Mouse (Mus musculus) adipocyte (in vitro differentiated cells): Measurements from ENCODE around the gene Ghr.

ENCODE experiments used
- DNase-seq: peaks from one replicate; pipeline ENCODE4 v3.0.0-alpha.2; 2016; ENCODE audit warnings: low spot score

The Ghr gene

DNA sequence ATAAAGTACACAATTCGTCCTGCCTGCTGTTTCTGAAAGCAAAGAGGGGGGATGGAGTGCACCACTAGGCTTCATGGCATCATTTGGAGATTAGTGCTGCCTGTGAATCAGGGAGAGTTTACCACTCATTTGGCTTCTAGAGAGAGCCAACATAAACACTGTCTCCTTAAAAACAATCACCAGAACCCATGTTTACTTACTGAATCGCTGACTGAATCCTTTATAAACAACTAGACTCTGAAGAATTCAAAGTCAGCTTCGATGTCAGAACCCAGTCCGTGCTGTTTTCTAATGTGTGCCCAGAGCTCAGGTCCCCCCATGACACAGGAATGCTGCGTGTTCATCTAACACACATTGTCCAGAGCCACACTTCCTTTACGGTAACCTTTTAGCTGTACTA lies 201.9 kb downstream of the Ghr start:
- DNase-seq = no peak

GRCm38 (mm10) chr15:3368261-3368832 lies 214.9 kb downstream of the Ghr start:
- no peak for DNase-seq

DNA sequence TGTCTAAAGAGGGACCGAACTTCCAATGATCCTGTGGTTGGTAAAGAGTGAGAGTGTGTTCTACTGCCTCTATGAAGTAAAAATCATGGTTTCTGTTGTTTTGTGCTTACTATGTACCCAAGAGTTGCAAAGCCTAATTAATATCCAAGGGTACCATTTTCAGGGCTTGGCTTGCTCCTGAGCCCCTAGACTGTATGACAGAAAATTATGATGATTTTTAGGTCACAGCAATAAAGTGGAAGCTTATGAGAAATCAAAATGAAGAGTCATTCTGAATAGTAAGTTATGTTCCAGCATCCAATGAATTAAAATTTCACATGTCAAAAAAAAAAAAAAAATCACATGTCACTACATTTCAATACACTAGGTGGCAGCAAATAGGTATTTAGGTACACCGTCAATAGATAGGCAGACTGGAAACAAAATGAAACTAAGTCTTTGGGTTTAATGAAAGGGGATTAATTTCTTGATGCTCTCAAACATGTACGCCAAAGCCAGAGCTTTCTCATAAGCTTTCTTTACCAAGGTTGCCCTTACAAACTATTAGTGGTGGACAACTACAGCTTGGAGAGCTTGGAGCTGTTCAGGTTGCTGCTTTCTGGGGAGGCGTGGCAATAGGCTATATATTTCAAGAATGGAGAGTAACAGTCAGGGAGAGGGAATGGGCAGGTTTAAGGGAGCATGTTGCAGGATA lies 227.1 kb downstream of the Ghr start:
- DNase-seq = peak; percentile 62

- no peak for DNase-seq
Measured at GRCm38 (mm10) chr15:3353696-3354095, 229.6 kb downstream of the Ghr start.

DNA sequence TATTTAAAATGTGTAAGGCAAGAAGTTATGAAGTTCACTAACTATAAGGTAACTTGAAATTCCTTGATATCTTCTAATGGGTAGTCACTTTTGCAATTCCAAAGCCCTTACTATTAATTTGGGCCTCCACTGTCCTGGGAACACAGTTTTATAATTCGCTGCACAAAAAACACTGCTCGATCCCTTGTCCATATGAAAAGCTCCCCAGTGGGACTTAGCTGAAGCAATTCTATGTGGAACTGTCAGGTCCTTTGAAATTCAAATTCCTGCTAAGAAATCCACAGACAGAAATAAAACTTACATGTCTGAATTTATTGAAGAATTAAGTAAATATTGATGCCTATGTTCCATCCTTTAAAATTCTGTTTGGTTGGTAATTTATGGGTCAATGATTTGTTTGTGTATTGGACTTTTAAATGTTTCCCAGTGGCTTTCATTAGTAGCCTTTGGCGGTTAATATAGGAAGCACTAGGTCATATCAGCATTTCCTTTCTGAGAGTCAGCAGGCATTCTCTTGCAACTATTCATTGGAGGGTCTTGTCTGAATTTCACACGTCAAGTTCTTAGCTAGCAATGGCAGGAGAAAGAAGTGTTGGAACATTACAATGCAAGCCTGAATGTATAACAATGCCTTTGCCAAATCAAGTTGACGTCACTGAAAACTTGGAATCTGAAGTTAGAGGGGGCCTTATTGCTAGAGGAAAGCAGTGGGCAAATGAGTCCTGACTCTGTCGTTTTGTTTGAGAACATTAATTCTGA lies 233.8 kb downstream of the Ghr start:
- DNase-seq = no peak

DNA sequence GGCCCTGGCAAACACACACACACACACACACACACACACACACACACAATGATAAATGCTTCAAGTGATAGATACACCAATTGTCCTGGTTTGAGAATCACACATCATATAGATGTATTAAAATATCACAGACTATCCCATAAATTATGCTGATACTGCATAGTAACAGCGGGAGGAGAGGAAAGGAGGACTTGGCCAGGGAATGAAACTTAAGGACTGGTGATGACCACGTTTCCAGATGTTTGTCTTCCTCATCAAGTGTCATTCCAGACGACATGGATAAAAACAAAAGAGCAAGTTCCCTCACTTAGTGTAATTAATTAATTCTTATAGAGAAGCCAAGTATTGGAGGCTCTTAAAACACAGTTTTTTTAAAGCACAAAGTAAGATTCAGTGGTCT lies 236.6 kb downstream of the Ghr start:
- DNase-seq = no peak

GRCm38 (mm10) chr15:3344555-3344954 lies 238.7 kb downstream of the Ghr start:
- no peak for DNase-seq

DNA sequence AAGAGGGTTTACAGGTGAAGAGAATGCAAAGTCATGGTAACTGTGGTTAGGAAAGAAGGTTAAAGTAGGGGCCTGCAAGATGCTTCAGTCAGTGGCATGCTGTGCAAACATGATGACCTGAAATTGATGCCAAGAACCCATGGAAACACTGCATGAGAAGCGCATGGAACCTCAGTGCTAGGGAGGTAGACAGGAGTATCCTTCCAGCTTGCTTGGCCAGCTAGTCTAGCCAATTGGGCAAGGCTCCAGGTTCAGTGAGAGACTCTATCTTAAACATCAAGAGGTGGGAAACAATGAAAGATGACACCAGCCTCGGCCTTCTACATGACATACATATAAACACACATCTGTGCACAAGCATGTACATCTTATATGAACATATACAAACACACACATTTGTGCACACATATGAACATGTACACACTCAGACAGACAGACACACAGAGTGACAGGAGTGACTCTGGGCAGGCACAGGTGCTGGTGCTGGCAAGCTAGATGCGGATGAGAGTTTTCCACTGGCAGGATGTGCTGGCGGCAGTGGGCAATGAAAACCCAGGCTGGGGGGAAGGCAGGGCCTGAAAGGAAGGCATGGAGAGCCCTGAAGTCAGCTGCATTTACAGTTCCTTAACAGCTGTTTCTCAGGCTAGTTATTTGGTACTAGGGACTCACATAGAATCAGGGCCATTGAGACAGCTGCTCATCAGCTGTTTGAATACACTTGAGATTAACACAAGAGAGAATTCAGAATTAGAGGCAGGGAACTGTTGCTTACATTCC lies 241.3 kb downstream of the Ghr start:
- no peak for DNase-seq

- no peak for DNase-seq
Measured at GRCm38 (mm10) chr15:3339847-3340246, 243.4 kb downstream of the Ghr start.

- no peak for DNase-seq
Measured at GRCm38 (mm10) chr15:3332517-3332916, 250.8 kb downstream of the Ghr start.

DNA sequence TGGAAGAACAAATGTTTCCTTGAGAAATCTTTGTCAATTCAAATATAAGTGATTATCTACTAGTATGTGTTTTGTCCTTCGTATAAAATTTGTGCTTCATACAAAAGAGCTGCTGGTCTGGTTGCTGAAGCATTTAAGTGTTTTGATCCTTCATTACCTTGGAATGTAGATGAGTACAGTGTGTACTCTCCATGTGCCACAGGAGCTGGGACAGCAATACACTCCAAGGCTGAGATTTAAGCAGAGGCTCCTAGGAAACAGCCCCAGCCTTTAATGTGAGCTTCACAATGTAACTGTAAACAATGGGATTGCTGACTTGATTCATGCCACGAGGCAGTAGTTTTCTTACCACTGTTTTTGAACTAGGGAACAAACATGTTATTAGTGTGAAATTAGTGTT lies 251.5 kb downstream of the Ghr start:
- DNase-seq = no peak

DNA sequence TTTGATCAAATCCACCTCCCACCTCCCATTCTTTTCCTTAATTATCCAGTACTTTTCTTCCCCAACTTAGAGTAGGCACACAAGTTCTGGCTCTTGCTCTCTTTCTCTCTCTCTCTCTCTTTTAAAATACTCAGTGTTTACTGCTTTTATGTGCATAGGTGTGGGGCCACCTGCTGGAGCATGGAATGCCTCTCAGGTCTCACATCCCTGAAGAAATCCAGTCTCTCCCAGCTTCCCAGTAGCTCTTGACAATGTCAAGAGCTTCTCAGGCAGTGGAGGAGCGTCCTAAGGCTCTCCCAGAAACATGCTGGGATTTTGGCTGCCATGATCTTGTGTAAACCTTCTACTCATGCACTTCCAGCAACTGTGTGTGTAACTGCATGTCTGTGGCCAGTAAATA lies 253.0 kb downstream of the Ghr start:
- no peak for DNase-seq

DNA sequence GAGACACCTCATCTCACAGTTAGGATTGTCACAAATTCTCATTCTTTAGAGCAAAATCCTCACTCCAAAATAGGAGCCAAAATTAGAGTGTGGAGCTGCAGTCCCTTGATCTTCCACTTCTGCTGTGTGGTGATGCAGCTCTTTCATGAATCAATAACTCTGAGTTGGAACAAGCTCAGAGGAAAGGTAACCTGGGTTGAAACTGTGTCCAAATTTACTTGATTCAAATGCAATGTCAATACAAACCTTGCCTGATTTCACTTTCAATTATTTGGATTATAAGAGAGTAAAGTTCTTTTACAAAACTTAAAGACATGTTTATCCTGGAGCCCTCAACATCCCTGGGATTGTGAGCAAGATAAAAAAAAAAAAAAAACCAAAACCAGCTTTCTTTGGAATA lies 260.3 kb downstream of the Ghr start:
- no peak for DNase-seq

DNA sequence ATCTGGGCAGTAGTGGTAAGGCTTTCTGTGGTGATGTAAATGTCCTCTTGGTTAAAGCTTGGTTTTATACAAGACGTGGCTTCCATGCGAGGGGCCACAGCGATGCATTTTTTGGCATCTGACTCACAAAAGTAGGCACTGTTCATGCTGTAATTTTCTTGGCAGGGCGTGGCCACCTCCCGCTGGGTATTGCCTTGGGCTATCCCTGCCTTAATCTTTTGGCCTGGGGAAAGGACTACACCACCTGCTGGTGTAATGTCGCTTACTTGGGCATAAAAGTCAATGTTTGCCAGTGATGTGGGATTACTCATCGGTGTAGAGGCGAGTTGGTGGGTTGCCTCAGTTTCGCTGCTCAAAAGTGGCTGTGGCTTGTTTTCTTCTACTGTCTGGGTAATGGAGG lies 263.4 kb downstream of the Ghr start:
- DNase-seq = no peak

DNA sequence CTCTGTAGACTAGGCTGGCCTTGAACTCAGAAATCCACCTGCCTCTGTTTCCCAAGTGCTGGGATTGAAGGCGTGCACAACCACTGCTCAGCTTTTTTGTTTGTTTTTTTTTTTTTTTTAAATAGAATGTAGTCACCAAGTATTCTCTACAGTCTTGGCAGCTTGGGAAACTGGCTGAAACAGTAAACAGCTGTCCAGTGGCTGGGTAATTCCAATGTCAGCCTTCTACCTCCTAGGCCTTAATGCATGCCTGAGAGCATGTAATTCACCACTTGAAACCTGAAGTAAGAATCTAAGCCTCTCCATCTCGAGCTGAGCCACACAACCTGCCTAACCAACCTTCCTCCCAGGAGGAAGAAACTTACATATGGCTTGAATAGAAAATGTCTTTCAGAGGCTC lies 266.7 kb downstream of the Ghr start:
- DNase-seq = peak; percentile 56

DNA sequence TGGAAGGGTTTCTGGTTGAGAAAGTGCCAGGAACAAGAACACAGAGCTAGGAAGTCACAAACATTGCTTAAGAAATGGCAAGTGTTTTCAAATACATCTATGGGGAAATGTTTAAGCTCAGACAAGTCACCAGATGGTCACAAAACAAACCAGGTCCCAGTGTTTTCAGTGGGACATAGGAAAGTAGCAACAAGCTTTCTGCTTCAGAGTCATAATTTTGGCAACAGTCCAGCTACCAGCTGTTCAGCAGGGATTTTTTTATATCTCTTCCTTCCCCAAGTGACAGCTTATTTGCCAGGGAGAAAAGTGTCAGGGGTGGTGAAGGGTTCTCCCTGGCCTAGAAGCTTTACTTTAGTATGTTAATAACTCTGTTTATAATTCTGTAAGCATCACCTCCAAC lies 270.4 kb downstream of the Ghr start:
- peak; percentile 76 for DNase-seq

DNA sequence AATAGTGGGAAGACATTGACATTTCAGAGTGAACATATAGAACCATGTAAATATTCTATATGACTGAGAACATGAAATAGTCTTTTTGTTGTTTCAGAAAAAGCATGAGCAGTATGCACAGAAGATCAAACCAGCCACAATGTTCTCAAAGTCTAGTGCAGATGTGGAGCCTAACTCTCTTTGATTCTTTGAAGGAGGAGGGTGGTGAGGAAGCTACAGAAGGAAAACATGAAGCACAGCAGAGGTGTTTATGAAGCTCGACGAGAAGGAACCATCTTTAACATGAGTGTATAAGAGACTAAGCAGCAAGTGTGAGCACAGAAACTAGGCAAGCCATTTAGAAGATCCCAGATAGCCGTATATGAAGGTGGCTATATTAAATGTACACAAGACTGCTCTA lies 273.4 kb downstream of the Ghr start:
- no peak for DNase-seq

- no peak for DNase-seq
Measured at GRCm38 (mm10) chr15:3303426-3303825, 279.9 kb downstream of the Ghr start, which contains the start of gene Ccdc152. Gene Ccdc152 (minus strand): TSS chr15:3303526.

- DNase-seq = peak; percentile 67
Measured at GRCm38 (mm10) chr15:3300361-3301100, 282.8 kb downstream of the Ghr start.

- no peak for DNase-seq
Measured at GRCm38 (mm10) chr15:3297615-3298014, 285.7 kb downstream of the Ghr start.

DNA sequence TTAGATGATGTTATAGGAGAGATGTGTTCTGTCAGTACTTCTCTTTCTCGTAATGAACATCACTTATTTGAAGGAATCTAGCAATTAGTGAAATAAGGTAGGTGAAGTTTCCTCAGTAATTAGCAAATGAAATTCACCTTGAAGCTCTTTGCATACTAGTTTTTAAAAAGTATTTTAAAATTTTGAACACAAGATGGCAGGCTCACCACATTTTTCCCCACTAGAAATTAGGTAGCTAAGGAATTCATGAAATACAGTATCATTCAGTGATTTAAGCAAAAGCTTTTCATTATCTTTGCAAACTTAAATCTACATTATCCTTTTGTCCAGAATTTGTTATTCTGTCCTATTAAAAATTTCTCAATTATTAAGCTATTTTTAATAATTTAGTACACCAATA lies 287.3 kb downstream of the Ghr start:
- peak; percentile 59 for DNase-seq

GRCm38 (mm10) chr15:3293477-3293876 lies 289.8 kb downstream of the Ghr start:
- DNase-seq = no peak
